ENCODE assay signal across 23 mouse cellular contexts in the genomic region with DNA sequence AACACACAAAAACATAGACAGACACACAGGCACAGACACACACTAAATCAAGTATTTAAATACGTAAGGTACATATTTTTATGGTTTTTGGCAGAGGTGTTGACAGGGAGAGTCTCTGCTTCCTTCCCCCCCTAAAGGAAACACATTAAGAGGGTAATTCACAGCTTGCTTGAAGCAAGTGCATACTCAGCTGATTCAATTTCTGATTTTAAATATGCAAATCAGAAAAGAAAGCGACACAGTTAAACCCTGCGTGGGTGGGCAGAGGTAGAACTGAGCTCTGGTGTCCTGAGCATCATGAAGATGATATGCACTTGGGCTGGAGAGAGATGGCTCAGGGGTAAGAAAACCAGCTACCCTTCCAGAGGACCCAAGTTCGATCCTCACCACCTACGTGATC.
"Had no signal": no experiment of that assay in that cellular context is flagged by ENCODE, and none has a peak within 500 bp of the region (broad histone marks: within the 10 kb centered on the region; RNA-seq: fewer than 3 reads in every experiment).

No protein-coding gene starts in this region.

- H3K4me1 ChIP-seq: limb, embryonic 10.5 days; limb, embryonic 13.5 days; liver, embryonic 15.5 days; lung, embryonic 15.5 days; midbrain, embryonic 15.5 days; neural tube, embryonic 12.5 days; neural tube, embryonic 15.5 days had no signal

- H3K4me3 ChIP-seq: layer of hippocampus, adult 2 months; limb, embryonic 10.5 days; limb, embryonic 13.5 days; liver, embryonic 12.5 days; liver, embryonic 15.5 days; lung, embryonic 15.5 days; midbrain, embryonic 12.5 days; midbrain, embryonic 15.5 days; neural tube, embryonic 12.5 days; neural tube, embryonic 15.5 days had no signal

- H3K4me2 ChIP-seq: limb, embryonic 13.5 days; liver, embryonic 12.5 days; liver, embryonic 15.5 days; lung, embryonic 15.5 days; midbrain, embryonic 12.5 days; midbrain, embryonic 15.5 days; neural tube, embryonic 12.5 days; neural tube, embryonic 15.5 days had no signal

- H3K9ac ChIP-seq: limb, embryonic 13.5 days; liver, embryonic 12.5 days; liver, embryonic 15.5 days; lung, embryonic 15.5 days; midbrain, embryonic 12.5 days; midbrain, embryonic 15.5 days; neural tube, embryonic 12.5 days; neural tube, embryonic 15.5 days had no signal

- ATAC-seq: liver, embryonic 12.5 days; midbrain, embryonic 15.5 days had no signal

- H3K27ac ChIP-seq: kidney, postnatal 0 days; layer of hippocampus, adult 2 months; limb, embryonic 10.5 days; limb, embryonic 13.5 days; liver, embryonic 12.5 days; liver, embryonic 15.5 days; lung, embryonic 15.5 days; midbrain, embryonic 12.5 days; midbrain, embryonic 15.5 days; neural tube, embryonic 12.5 days; neural tube, embryonic 15.5 days had no signal

- H3K36me3 ChIP-seq: limb, embryonic 10.5 days; limb, embryonic 13.5 days; liver, embryonic 12.5 days; liver, embryonic 15.5 days; lung, embryonic 15.5 days; midbrain, embryonic 12.5 days; midbrain, embryonic 15.5 days; neural tube, embryonic 12.5 days; neural tube, embryonic 15.5 days had no signal

- H3K9me3 ChIP-seq: limb, embryonic 10.5 days; limb, embryonic 13.5 days; liver, embryonic 12.5 days; liver, embryonic 15.5 days; lung, embryonic 15.5 days; midbrain, embryonic 12.5 days; midbrain, embryonic 15.5 days; neural tube, embryonic 12.5 days; neural tube, embryonic 15.5 days had no signal

- DNase-seq: kidney, adult 9 months; kidney, postnatal 25 days; layer of hippocampus, adult 9-11 months; liver; lung, adult 18-20 months; lung, postnatal 14 days; lung, postnatal 4 days; right cerebral cortex, adult 18-20 months; right cerebral cortex, postnatal 14 days; right cerebral cortex, postnatal 4 days; thymus, adult 18-20 months; thymus, postnatal 36 days had no signal

- H3K27me3 ChIP-seq: limb, embryonic 13.5 days; liver, embryonic 12.5 days; liver, embryonic 15.5 days; lung, embryonic 15.5 days; midbrain, embryonic 12.5 days; midbrain, embryonic 15.5 days; neural tube, embryonic 12.5 days; neural tube, embryonic 15.5 days had no signal
